In genomic region chr7:47072551-47072950, GRCm38 (mm10) we compare ENCODE assay signal across 11 mouse cellular contexts. TPM values are rescaled to one million over a fixed set of nuclear protein-coding genes. Genes with fewer than 3 reads are reported as not detected.
DNase-seq lines count a peak whose midpoint lies in the region; ATAC-seq and TF ChIP-seq lines count a peak whose summit lies in the region.
"Had no signal": no experiment of that assay in that cellular context is flagged by ENCODE, and none has a peak within 500 bp of the region (broad histone marks: within the 10 kb centered on the region; RNA-seq: fewer than 3 reads in every experiment).

No protein-coding gene starts in this region.

- H3K9me3 ChIP-seq in heart, embryonic 15.5 days (replicated peaks), result no peaks in the 10 kb centered on the region
- no peaks in the 10 kb centered on the region for H3K9me3 ChIP-seq in heart, embryonic 12.5 days (replicated peaks)
- no peaks in the 10 kb centered on the region for H3K9me3 ChIP-seq in liver, postnatal 0 days (ENCODE audit: low read length)
- H3K9me3 ChIP-seq in liver, embryonic 12.5 days (replicated peaks), result no peaks in the 10 kb centered on the region
- no peaks in the 10 kb centered on the region for H3K9me3 ChIP-seq in ES-E14 (ENCODE audit: control insufficient read depth, insufficient read depth, low read depth, low read length)
- no peaks in the 10 kb centered on the region for H3K9me3 ChIP-seq in hindbrain, embryonic 12.5 days (replicated peaks)
- H3K9me3 ChIP-seq: embryonic facial prominence, embryonic 13.5 days; limb, embryonic 13.5 days had no signal

- in situ Hi-C loops in ES-E14 (cut with MboI; ENCODE audit: low sequenced_read_pairs in 2 of 2, unreplicated experiment in 2 of 2), result no loop called here

- no peak overlapping the region for H3K4me2 ChIP-seq in heart, embryonic 15.5 days
- no peak overlapping the region for H3K4me2 ChIP-seq in heart, embryonic 12.5 days
- no peak overlapping the region for H3K4me2 ChIP-seq in liver, postnatal 0 days (ENCODE audit: low read depth, low read length)
- H3K4me2 ChIP-seq in liver, embryonic 12.5 days, result no peak overlapping the region
- no peak overlapping the region for H3K4me2 ChIP-seq in hindbrain, embryonic 12.5 days (replicated peaks)
- H3K4me2 ChIP-seq: embryonic facial prominence, embryonic 13.5 days; limb, embryonic 13.5 days had no signal

- no peak for TF ChIP-seq EP300 in liver, postnatal 0 days (IDR thresholded peaks at IDR 0.05; ENCODE audit: low read depth)

- H3K9ac ChIP-seq in heart, embryonic 15.5 days, result no peak overlapping the region
- H3K9ac ChIP-seq in heart, embryonic 12.5 days, result no peak overlapping the region
- no peak overlapping the region for H3K9ac ChIP-seq in liver, postnatal 0 days (replicated peaks)
- no peak overlapping the region for H3K9ac ChIP-seq in liver, embryonic 12.5 days
- H3K9ac ChIP-seq in ES-E14 (ENCODE audit: insufficient read depth, low read depth, low read length, poor library complexity, severe bottlenecking), result no peak overlapping the region
- H3K9ac ChIP-seq in hindbrain, embryonic 12.5 days, result no peak overlapping the region
- H3K9ac ChIP-seq: embryonic facial prominence, embryonic 13.5 days; limb, embryonic 13.5 days had no signal

- 76% methylated on average over 5 of the region's 5 CpGs for WGBS in heart, embryonic 15.5 days
- WGBS in heart, embryonic 12.5 days, result 67% methylated on average over 5 of the region's 5 CpGs
- 72% methylated on average over 5 of the region's 5 CpGs for WGBS in liver, postnatal 0 days (ENCODE audit: insufficient replicate concordance)
- 61% methylated on average over 5 of the region's 5 CpGs for WGBS in liver, embryonic 12.5 days (ENCODE audit: insufficient replicate concordance)
- 78% methylated on average over 5 of the region's 5 CpGs for WGBS in hindbrain, embryonic 12.5 days

- peaks cover 14% of the 10 kb centered on the region for H3K4me1 ChIP-seq in heart, embryonic 15.5 days (replicated peaks)
- peaks cover 20% of the 10 kb centered on the region for H3K4me1 ChIP-seq in heart, embryonic 12.5 days (replicated peaks)
- H3K4me1 ChIP-seq in liver, postnatal 0 days (ENCODE audit: insufficient read depth), result peaks cover 10% of the 10 kb centered on the region
- H3K4me1 ChIP-seq in liver, embryonic 12.5 days, result peaks cover 4% of the 10 kb centered on the region; the same call in 1 of the 2 replicates
- peaks cover 0 to 10% of the 10 kb centered on the region in 2 experiments; a peak in 2 of 4 replicates for H3K4me1 ChIP-seq in ES-E14 (ENCODE audit: control insufficient read depth in 2 of 2, insufficient read depth in 2 of 2, low read length in 2 of 2, poor library complexity in 1 of 2)
- no peaks in the 10 kb centered on the region for H3K4me1 ChIP-seq in hindbrain, embryonic 12.5 days

- ATAC-seq in heart, embryonic 15.5 days (replicated peaks; ENCODE audit: insufficient number of reproducible peaks, insufficient read depth, low FRiP score, low read depth), result 0 out of 2 replicates have a peak, but pooled peaks have one; percentile 10
- ATAC-seq in heart, embryonic 12.5 days (ENCODE audit: insufficient number of reproducible peaks, low FRiP score), result no peak
- ATAC-seq in liver, postnatal 0 days, result peak; percentile 50
- no peak for ATAC-seq in liver, embryonic 12.5 days
- ATAC-seq in granulocyte monocyte progenitor cell, adult 5-6 weeks (replicated peaks; ENCODE audit: poor library complexity, severe bottlenecking), result peak; percentile 46
- no peak for ATAC-seq in hindbrain, embryonic 12.5 days (ENCODE audit: low FRiP score)

- peak; percentile 60 for TF ChIP-seq CTCF in liver, postnatal 0 days (IDR thresholded peaks at IDR 0.05; ENCODE audit: low read depth)

- H3K36me3 ChIP-seq in heart, embryonic 15.5 days, result no peaks in the 10 kb centered on the region
- H3K36me3 ChIP-seq in heart, embryonic 12.5 days, result no peaks in the 10 kb centered on the region
- no peaks in the 10 kb centered on the region for H3K36me3 ChIP-seq in liver, postnatal 0 days (replicated peaks; ENCODE audit: insufficient read depth, low read length)
- no peaks in the 10 kb centered on the region for H3K36me3 ChIP-seq in liver, embryonic 12.5 days
- H3K36me3 ChIP-seq in ES-E14 (ENCODE audit: control insufficient read depth, insufficient read depth, low read length, poor library complexity, severe bottlenecking), result no peaks in the 10 kb centered on the region
- no peaks in the 10 kb centered on the region; the same call in 1 of the 2 replicates for H3K36me3 ChIP-seq in hindbrain, embryonic 12.5 days
- H3K36me3 ChIP-seq: embryonic facial prominence, embryonic 13.5 days; limb, embryonic 13.5 days had no signal

- H3K27ac ChIP-seq in heart, embryonic 15.5 days, result no peak overlapping the region
- H3K27ac ChIP-seq in heart, embryonic 12.5 days (ENCODE audit: poor library complexity, severe bottlenecking), result no peak overlapping the region
- no peak overlapping the region for H3K27ac ChIP-seq in liver, postnatal 0 days (ENCODE audit: low read depth)
- H3K27ac ChIP-seq in liver, embryonic 12.5 days, result no peak overlapping the region
- H3K27ac ChIP-seq in ES-E14 (ENCODE audit: insufficient read depth, low read depth, low read length, poor library complexity, severe bottlenecking), result no peak overlapping the region
- no peak overlapping the region for H3K27ac ChIP-seq in hindbrain, embryonic 12.5 days
- H3K27ac ChIP-seq: embryonic facial prominence, embryonic 13.5 days; limb, embryonic 13.5 days had no signal

- no peak for DNase-seq in liver, postnatal 0 days
- DNase-seq in ES-E14 (ENCODE audit: low read depth, low spot score), result no peak
- DNase-seq: heart, postnatal 14 days; midbrain, embryonic 14.5 days had no signal

- H3K27me3 ChIP-seq in heart, embryonic 15.5 days, result no peaks in the 10 kb centered on the region
- no peaks in the 10 kb centered on the region for H3K27me3 ChIP-seq in heart, embryonic 12.5 days (replicated peaks)
- no peaks in the 10 kb centered on the region for H3K27me3 ChIP-seq in liver, postnatal 0 days (ENCODE audit: insufficient read depth, low read length)
- H3K27me3 ChIP-seq in liver, embryonic 12.5 days (replicated peaks), result no peaks in the 10 kb centered on the region; the same call in 1 of the 2 replicates
- H3K27me3 ChIP-seq in hindbrain, embryonic 12.5 days, result no peaks in the 10 kb centered on the region
- H3K27me3 ChIP-seq: embryonic facial prominence, embryonic 13.5 days; limb, embryonic 13.5 days had no signal

- H3K4me3 ChIP-seq in heart, embryonic 15.5 days, result no peak overlapping the region
- no peak overlapping the region for H3K4me3 ChIP-seq in heart, embryonic 12.5 days
- H3K4me3 ChIP-seq in liver, postnatal 0 days (ENCODE audit: low read depth, low read length), result no peak overlapping the region
- no peak overlapping the region for H3K4me3 ChIP-seq in liver, embryonic 12.5 days
- H3K4me3 ChIP-seq in ES-E14 (ENCODE audit: insufficient read depth in 1 of 2, low read depth in 1 of 2, low read length in 2 of 2, poor library complexity in 1 of 2, severe bottlenecking in 1 of 2), result no peak overlapping the region
- H3K4me3 ChIP-seq in hindbrain, embryonic 12.5 days, result no peak overlapping the region
- H3K4me3 ChIP-seq: embryonic facial prominence, embryonic 13.5 days; limb, embryonic 13.5 days had no signal

TF ChIP-seq in ES-E14, 5 proteins besides CTCF, POLR2A, EP300 and RAD21:
- TF ChIP-seq ZC3H11A (IDR thresholded peaks at IDR 0.05; ENCODE audit: borderline replicate concordance, low read depth, low read length), result 0 out of 2 replicates have a peak, but pooled peaks have one; percentile 12
- TF ChIP-seq ZNF384 (IDR thresholded peaks at IDR 0.05; ENCODE audit: low read depth, low read length), result no peak

RNA-seq across cellular contexts. Expression of gene Tmem86a, which starts 22.1 kb away (rescaled TPM):
- polyA plus RNA-seq in heart, embryonic 15.5 days (2015; fragmentation: Nextera tagmentation; extraction: Ambion mirVana), result 19.7 and 23.9 TPM in 2 replicates
- 19.2 and 22.0 TPM in 2 replicates for polyA plus RNA-seq in heart, embryonic 12.5 days (2016; fragmentation: Nextera tagmentation; extraction: Ambion mirVana)
- polyA plus RNA-seq in liver, postnatal 0 days (2015; fragmentation: Nextera tagmentation; extraction: Ambion mirVana), result 35.6 and 42.0 TPM in 2 replicates
- polyA plus RNA-seq in liver, embryonic 12.5 days (2016; fragmentation: Nextera tagmentation; extraction: Ambion mirVana), result 20.2 and 20.3 TPM in 2 replicates
- total RNA-seq in ES-E14 (2012; rRNA removed), result 1.1 and 2.1 TPM in 2 replicates
- 1.8 and 4.2 TPM in 2 replicates for total RNA-seq in granulocyte monocyte progenitor cell, adult 5-6 weeks (2014; fragmentation: Nextera tagmentation)
- total RNA-seq in granulocyte monocyte progenitor cell, adult 5-6 weeks (2017), result 0.99 and 2.7 TPM in 2 replicates
- 19.2 and 20.2 TPM in 2 replicates for polyA plus RNA-seq in hindbrain, embryonic 12.5 days (2016; fragmentation: Nextera tagmentation; extraction: Ambion mirVana)

Comparison
In these comparisons a context has a peak if more than half of its experiments do, and no peak if none do; other contexts are left out.
1. ATAC-seq: peak in heart, embryonic 15.5 days (single experiment), liver, postnatal 0 days (single experiment) and granulocyte monocyte progenitor cell, adult 5-6 weeks (single experiment); none in heart, embryonic 12.5 days (single experiment), liver, embryonic 12.5 days (single experiment) and hindbrain, embryonic 12.5 days (single experiment).